Mouse (Mus musculus) heart, embryonic 11.5 days (tissue): ENCODE data around the gene Sun1. TPM values are rescaled to one million over a fixed set of nuclear protein-coding genes. Genes with fewer than 3 reads are reported as not detected.

Source experiments
- ATAC-seq: fragments of 200-750 bp; cut with Nextera tagmentation; replicated peaks from 2 replicates; pipeline ENCODE4 v1.8.0; 2017; ENCODE audit warnings: moderate library complexity; ENCODE audit not compliant: insufficient number of reproducible peaks, low FRiP score, low TSS enrichment
- H3K27ac ChIP-seq: fragments of 300-500 bp; sonication (generic); 2 replicates; pipeline ENCODE4 v1.5.1; 2014; ENCODE audit warnings: mild to moderate bottlenecking, low read depth, low read length
- H3K27me3 ChIP-seq: fragments of 300-500 bp; sonication (generic); 2 replicates; pipeline ENCODE4 v1.6.1; 2014; ENCODE audit warnings: mild to moderate bottlenecking, low read length, mixed read lengths; ENCODE audit not compliant: control insufficient read depth, insufficient read depth
- H3K36me3 ChIP-seq: fragments of 300-500 bp; sonication (generic); 2 replicates; pipeline ENCODE4 v1.6.1; 2014; ENCODE audit warnings: mild to moderate bottlenecking, low read length, moderate library complexity, mixed read lengths; ENCODE audit not compliant: control insufficient read depth, insufficient read depth
- H3K4me1 ChIP-seq: fragments of 300-500 bp; sonication (generic); 2 replicates; pipeline ENCODE4 v1.6.1; 2014; ENCODE audit warnings: low read length; ENCODE audit not compliant: control insufficient read depth, insufficient read depth
- H3K4me2 ChIP-seq: fragments of 300-500 bp; sonication (generic); 2 replicates; pipeline ENCODE4 v1.6.1; 2014; ENCODE audit warnings: mild to moderate bottlenecking, moderate library complexity
- H3K4me3 ChIP-seq: fragments of 300-500 bp; sonication (generic); 2 replicates; pipeline ENCODE4 v1.5.1; 2014; ENCODE audit warnings: low read depth, low read length
- H3K9ac ChIP-seq: fragments of 300-500 bp; sonication (generic); 2 replicates; pipeline ENCODE4 v1.6.1; 2014; ENCODE audit warnings: mild to moderate bottlenecking, low read depth, low read length, moderate library complexity
- H3K9me3 ChIP-seq: fragments of 300-500 bp; sonication (generic); replicated peaks from 2 replicates; pipeline ENCODE4 v1.6.1; 2016; ENCODE audit warnings: low read length; ENCODE audit not compliant: control insufficient read depth
- WGBS: fragments of 180-500 bp; shearing (Covaris S2); extraction: QIAGEN DNeasy Blood & Tissue Kit; methylation state at CpG from one replicate; pipeline ENCODE4 v1.1.7; 2014; ENCODE audit not compliant: insufficient replicate concordance; 5-methylcytosine and 5-hydroxymethylcytosine counted together
- polyA plus RNA-seq: library from polyadenylated mRNA; unstranded; fragments of >200 nt; fragmentation: Nextera tagmentation; extraction: Ambion mirVana; gene quantifications from 2 replicates; pipeline ENCODE4 v1.2.1, GENCODE M21; 2014

The Sun1 gene
- polyA plus RNA-seq, 1 experiment from 2014 or later = 33.4 TPM

DNA sequence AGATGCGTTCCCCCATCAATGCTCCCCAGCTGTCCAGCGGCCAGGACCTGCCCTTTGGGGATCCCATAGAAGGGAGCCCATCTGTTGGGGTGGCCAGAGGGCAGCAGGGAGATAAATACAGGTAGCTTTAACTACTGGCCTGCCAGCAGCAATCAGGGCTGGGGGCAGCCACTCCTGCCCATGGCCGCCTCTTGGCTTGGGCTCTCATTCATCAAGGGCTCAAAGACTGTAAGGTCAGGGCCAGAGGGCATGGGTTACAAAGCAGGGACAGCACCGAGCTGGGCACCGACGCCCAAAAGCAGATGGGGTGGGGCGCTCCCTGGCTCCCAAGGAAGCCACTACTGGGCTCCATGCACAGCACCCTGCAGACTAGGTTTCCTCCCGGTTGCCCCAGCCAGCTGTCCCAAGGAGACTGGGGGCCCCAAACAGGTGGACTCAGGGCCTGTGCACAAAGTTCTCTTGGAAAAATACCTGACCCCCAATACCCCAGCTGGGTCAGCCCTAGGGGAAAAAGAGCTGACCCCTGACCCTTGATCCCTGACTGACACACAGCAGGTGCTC lies 71.6 kb downstream of the Sun1 start:
- WGBS = 66% methylated on average over 8 of the region's 8 CpGs
- Histone ChIP-seq H3K27me3 (no peaks in the 10 kb centered on the region), H3K36me3 (peaks cover 14% of the 10 kb centered on the region), H3K4me1 (peaks cover 11% of the 10 kb centered on the region; the same call in 1 of the 2 replicates), H3K9ac (no peak overlapping the region), H3K4me3 (no peak overlapping the region), H3K9me3 (no peaks in the 10 kb centered on the region), H3K4me2 (no peak overlapping the region), H3K27ac (no peak overlapping the region)
- ATAC-seq = no peak; the same call in 1 of the 2 replicates

DNA sequence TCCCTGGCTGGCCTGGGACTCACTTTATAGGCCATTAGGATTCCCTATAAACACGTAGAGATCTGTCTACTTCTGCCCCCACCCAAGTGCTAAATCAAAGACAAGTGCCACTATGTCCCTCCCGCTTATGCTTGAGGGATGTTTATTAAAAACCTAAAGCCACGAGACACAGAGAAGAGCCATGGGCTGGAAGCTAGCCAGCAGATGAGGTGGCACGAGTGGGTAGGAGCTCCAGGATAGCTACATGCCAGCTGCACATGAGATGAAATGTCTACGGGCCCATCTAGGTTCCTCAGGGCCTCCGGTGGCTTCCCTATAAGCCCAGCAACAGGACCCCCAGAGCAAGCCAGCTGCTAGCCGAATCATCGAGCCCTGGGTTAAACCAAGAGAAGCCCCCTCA lies 76.8 kb downstream of the Sun1 start:
- H3K9me3 ChIP-seq = no peaks in the 10 kb centered on the region
- ATAC-seq = no peak
- 73% methylated on average over 8 of the region's 8 CpGs for WGBS
- H3K4me3 ChIP-seq = no peak overlapping the region
- no peak overlapping the region for H3K4me2 ChIP-seq
- H3K27ac ChIP-seq = no peak overlapping the region
- peaks cover 7% of the 10 kb centered on the region; the same call in 1 of the 2 replicates for H3K4me1 ChIP-seq
- H3K27me3 ChIP-seq = 0 out of 2 replicates have a peak, but pooled peaks cover 5% of the 10 kb centered on the region
- no peak overlapping the region for H3K9ac ChIP-seq
- H3K36me3 ChIP-seq = no peaks in the 10 kb centered on the region

DNA sequence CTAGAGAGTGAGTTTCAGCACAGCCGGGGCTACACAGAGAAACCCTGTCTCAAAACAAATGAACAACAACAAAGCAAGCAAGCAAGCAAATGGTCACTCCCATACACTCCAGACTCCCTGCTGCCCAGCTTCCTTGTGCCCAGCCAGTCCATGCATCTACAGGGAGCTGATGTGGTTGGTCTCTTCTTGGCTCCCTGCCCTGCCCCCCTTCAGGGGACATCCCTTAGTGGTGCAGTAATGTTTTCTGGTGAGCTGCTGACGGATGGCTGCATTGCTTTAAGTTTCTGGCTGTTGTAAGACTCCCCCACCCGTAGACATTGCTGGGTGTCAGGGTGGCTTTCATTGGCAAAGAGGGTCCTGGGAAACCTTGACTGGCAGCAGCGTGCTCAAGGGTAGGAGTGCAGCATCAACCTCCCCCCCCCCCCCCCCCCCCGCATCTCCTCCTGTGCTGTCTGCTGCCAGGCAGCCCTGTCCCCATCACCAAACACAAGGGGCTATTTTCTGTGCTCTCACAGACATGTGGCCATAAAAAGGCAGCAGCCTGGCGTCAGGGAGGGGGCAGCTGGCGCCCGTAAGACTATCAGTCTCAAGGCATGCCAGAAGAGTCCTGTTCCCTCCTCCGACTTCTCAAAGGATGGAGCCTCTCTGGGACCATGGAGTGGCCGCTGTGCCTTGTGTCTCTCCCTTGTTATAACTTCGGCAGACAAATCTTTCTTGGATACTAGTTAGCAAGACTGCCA lies 81.1 kb downstream of the Sun1 start:
- 0 out of 2 replicates have a peak, but pooled peaks have one; percentile 12 for ATAC-seq
- no peak overlapping the region for H3K4me3 ChIP-seq
- 0 out of 2 replicates have a peak, but pooled peaks cover 5% of the 10 kb centered on the region for H3K27me3 ChIP-seq
- peaks cover 12% of the 10 kb centered on the region for H3K4me1 ChIP-seq
- 47% methylated on average over 10 of the region's 11 CpGs for WGBS
- H3K27ac ChIP-seq = peak overlapping the region; percentile 41; the same call in 1 of the 2 replicates
- H3K9ac ChIP-seq = no peak overlapping the region
- no peaks in the 10 kb centered on the region for H3K9me3 ChIP-seq
- no peak overlapping the region for H3K4me2 ChIP-seq
- no peaks in the 10 kb centered on the region for H3K36me3 ChIP-seq

DNA sequence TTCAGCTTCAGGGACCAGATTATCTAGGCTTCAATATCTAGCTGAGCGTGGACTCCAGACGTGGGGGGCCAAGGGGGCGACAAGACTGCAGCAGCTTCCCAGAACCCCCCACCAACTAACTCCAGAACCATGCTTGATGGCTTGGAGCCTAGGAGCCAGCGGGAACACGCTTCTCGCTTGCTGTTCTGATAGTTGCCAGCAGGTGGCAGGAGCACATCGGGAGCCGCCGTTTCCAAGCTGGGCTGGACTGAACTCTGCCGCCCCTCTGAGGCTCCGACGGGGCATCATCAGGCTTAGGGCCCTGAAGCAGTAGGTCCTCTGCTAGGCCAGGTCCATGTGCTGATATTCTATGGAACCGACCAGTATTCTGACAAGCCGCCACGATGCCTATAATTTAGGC lies 81.8 kb downstream of the Sun1 start:
- H3K36me3 ChIP-seq = no peaks in the 10 kb centered on the region
- H3K4me1 ChIP-seq = peaks cover 12% of the 10 kb centered on the region
- H3K9me3 ChIP-seq = no peaks in the 10 kb centered on the region
- H3K4me3 ChIP-seq = no peak overlapping the region
- H3K27ac ChIP-seq = no peak overlapping the region
- ATAC-seq = no peak; the same call in 1 of the 2 replicates
- H3K9ac ChIP-seq = no peak overlapping the region
- 0 out of 2 replicates have a peak, but pooled peaks cover 5% of the 10 kb centered on the region for H3K27me3 ChIP-seq
- H3K4me2 ChIP-seq = no peak overlapping the region
- WGBS = 5% methylated on average over 15 of the region's 15 CpGs

- WGBS = 89% methylated on average over 14 of the region's 14 CpGs
Observed at GRCm38 (mm10) chr5:139283460-139284180, 83.2 kb downstream of the Sun1 start.

DNA sequence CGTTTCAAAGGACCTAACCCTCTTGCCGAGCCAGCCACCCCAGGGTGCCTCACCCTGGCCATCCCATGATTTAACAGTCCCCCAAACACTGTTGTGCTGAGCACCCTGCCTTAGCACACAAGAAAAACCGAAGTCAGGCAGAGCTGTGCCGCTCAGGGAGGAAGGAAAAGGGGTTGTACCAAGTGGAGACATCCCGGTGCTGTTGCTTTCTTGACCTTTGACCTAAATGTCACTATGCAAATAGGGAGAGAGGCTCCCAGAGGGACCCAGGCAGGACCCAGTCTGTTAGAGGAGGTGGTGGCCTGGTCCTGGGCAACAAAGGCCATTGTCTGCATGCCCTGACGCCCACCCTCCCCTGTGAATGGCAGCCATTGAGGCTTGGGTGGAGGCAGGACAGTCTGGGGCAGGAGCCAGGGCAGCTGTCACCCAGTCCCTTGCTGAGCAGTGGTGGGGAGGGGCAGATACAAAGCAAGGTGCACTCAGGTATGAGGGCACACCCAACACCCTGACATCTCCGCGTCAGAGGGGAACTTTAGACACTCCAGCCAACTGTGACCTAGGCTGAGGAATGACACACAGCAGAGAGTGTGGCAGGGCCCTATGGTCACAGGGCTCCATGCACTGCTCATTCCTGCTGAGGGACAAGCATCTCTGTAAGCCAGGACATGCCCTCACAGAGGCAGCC lies 85.1 kb downstream of the Sun1 start:
- no peak; the same call in 1 of the 2 replicates for ATAC-seq
- Histone ChIP-seq H3K27ac (no peak overlapping the region), H3K4me3 (no peak overlapping the region), H3K9ac (no peak overlapping the region), H3K27me3 (0 out of 2 replicates have a peak, but pooled peaks cover 4% of the 10 kb centered on the region), H3K4me2 (no peak overlapping the region), H3K4me1 (peaks cover 10% of the 10 kb centered on the region), H3K9me3 (no peaks in the 10 kb centered on the region), H3K36me3 (no peaks in the 10 kb centered on the region)
- WGBS = 47% methylated on average over 8 of the region's 8 CpGs

More at GRCm38 (mm10) chr5:139283460-139284180, 83.2 kb downstream of the Sun1 start:
- Histone ChIP-seq H3K27me3 (0 out of 2 replicates have a peak, but pooled peaks cover 5% of the 10 kb centered on the region), H3K9ac (no peak overlapping the region), H3K9me3 (no peaks in the 10 kb centered on the region), H3K36me3 (no peaks in the 10 kb centered on the region), H3K4me2 (no peak overlapping the region), H3K27ac (no peak overlapping the region), H3K4me3 (no peak overlapping the region), H3K4me1 (peaks cover 12% of the 10 kb centered on the region)
- ATAC-seq = no peak

GRCm38 (mm10) chr5:139286142-139286941 lies 85.9 kb downstream of the Sun1 start:
- WGBS = 47% methylated on average over 14 of the region's 14 CpGs
- no peak overlapping the region for H3K27ac ChIP-seq

More at GRCm38 (mm10) chr5:139286142-139286941, 85.9 kb downstream of the Sun1 start:
- Histone ChIP-seq H3K27me3 (no peaks in the 10 kb centered on the region), H3K9ac (no peak overlapping the region), H3K4me1 (peaks cover 10% of the 10 kb centered on the region), H3K9me3 (no peaks in the 10 kb centered on the region), H3K36me3 (no peaks in the 10 kb centered on the region), H3K4me2 (no peak overlapping the region), H3K4me3 (no peak overlapping the region)
- ATAC-seq = no peak
